31 mouse cellular contexts compared by ENCODE assay signal in genomic region chr4:139756931-139757330, GRCm38 (mm10).
A peak's percentile ranks its signal among the peaks of the same experiment; 100 is the strongest.
DNase-seq lines count a peak whose midpoint lies in the region; ATAC-seq and TF ChIP-seq lines count a peak whose summit lies in the region.
"Had no signal": no experiment of that assay in that cellular context is flagged by ENCODE, and none has a peak within 500 bp of the region (broad histone marks: within the 10 kb centered on the region; RNA-seq: fewer than 3 reads in every experiment).

No protein-coding gene starts in this region.

- no peak for DNase-seq in forebrain, embryonic 10.5 days (ENCODE audit: extremely low spot score, low spot score)
- DNase-seq in forebrain, embryonic 14.5 days (ENCODE audit: low spot score) = no peak
- no peak for DNase-seq in midbrain, embryonic 11.5 days (ENCODE audit: low spot score, missing footprints)
- no peak for DNase-seq in adrenal gland, adult 18-20 months (ENCODE audit: low spot score in 2 of 2)
- DNase-seq in left cerebral cortex, adult 2 months (ENCODE audit: extremely low spot score in 1 of 2, low spot score in 2 of 2) = no peak
- DNase-seq in spleen, postnatal 10 days (ENCODE audit: low spot score in 2 of 2) = no peak
- DNase-seq: adrenal gland, adult 2 months; adrenal gland, postnatal 36 days; cerebellum, adult 2 months; cerebellum, postnatal 14 days; gastrocnemius, postnatal 36 days; heart, adult 18-20 months; heart, postnatal 36 days; kidney, postnatal 14 days; liver, embryonic 13.5 days; lung, adult 18-20 months; lung, postnatal 4 days; right cerebral cortex, postnatal 25 days; thymus, adult 18-20 months; thymus, postnatal 36 days had no signal

- no peak for TF ChIP-seq CTCF in left cerebral cortex, adult 2 months (IDR thresholded peaks at IDR 0.05)

- no peak overlapping the region for H3K4me2 ChIP-seq in forebrain, embryonic 14.5 days (ENCODE audit: low read length)
- 0 out of 2 replicates have a peak overlapping the region, but pooled peaks have one; percentile 5 for H3K4me2 ChIP-seq in midbrain, embryonic 13.5 days (replicated peaks)
- H3K4me2 ChIP-seq in midbrain, embryonic 11.5 days = no peak overlapping the region
- H3K4me2 ChIP-seq in embryonic facial prominence, embryonic 12.5 days (replicated peaks) = no peak overlapping the region
- H3K4me2 ChIP-seq: forebrain, embryonic 13.5 days; heart, embryonic 11.5 days; hindbrain, embryonic 13.5 days; limb, embryonic 15.5 days; liver, embryonic 13.5 days; neural tube, embryonic 13.5 days had no signal

- H3K4me3 ChIP-seq in forebrain, embryonic 10.5 days = peak overlapping the region; percentile 8; the same call in 1 of the 2 replicates
- no peak overlapping the region for H3K4me3 ChIP-seq in forebrain, embryonic 14.5 days (ENCODE audit: low read depth, low read length)
- H3K4me3 ChIP-seq in midbrain, embryonic 13.5 days (replicated peaks) = no peak overlapping the region
- no peak overlapping the region for H3K4me3 ChIP-seq in midbrain, embryonic 11.5 days (ENCODE audit: low read depth, low read length)
- no peak overlapping the region for H3K4me3 ChIP-seq in embryonic facial prominence, embryonic 12.5 days
- H3K4me3 ChIP-seq in left cerebral cortex, adult 2 months = no peak overlapping the region
- H3K4me3 ChIP-seq: forebrain, embryonic 13.5 days; hindbrain, embryonic 13.5 days; limb, embryonic 15.5 days; liver, embryonic 13.5 days; neural tube, embryonic 13.5 days had no signal

- no peaks in the 10 kb centered on the region for H3K36me3 ChIP-seq in forebrain, embryonic 10.5 days (replicated peaks)
- H3K36me3 ChIP-seq in forebrain, embryonic 14.5 days (ENCODE audit: control insufficient read depth, insufficient read depth, low read length) = no peaks in the 10 kb centered on the region
- H3K36me3 ChIP-seq in midbrain, embryonic 13.5 days = no peaks in the 10 kb centered on the region
- H3K36me3 ChIP-seq in midbrain, embryonic 11.5 days (ENCODE audit: control insufficient read depth, insufficient read depth, low read length) = no peaks in the 10 kb centered on the region
- H3K36me3 ChIP-seq in embryonic facial prominence, embryonic 12.5 days = no peaks in the 10 kb centered on the region
- H3K36me3 ChIP-seq: hindbrain, embryonic 13.5 days; limb, embryonic 15.5 days; liver, embryonic 13.5 days; neural tube, embryonic 13.5 days had no signal

- 10% methylated on average over 13 of the region's 13 CpGs for WGBS in forebrain, embryonic 10.5 days
- WGBS in forebrain, embryonic 14.5 days = 9% methylated on average over 13 of the region's 13 CpGs
- 7% methylated on average over 13 of the region's 13 CpGs for WGBS in midbrain, embryonic 13.5 days
- 9% methylated on average over 12 of the region's 13 CpGs for WGBS in midbrain, embryonic 11.5 days
- WGBS in embryonic facial prominence, embryonic 12.5 days = 10% methylated on average over 12 of the region's 13 CpGs

- peak overlapping the region; percentile 62; the same call in 1 of the 2 replicates for H3K27ac ChIP-seq in forebrain, embryonic 10.5 days
- no peak overlapping the region for H3K27ac ChIP-seq in forebrain, embryonic 14.5 days (ENCODE audit: low read depth, low read length)
- H3K27ac ChIP-seq in midbrain, embryonic 13.5 days = no peak overlapping the region
- H3K27ac ChIP-seq in midbrain, embryonic 11.5 days (ENCODE audit: low read depth, low read length) = no peak overlapping the region
- H3K27ac ChIP-seq in embryonic facial prominence, embryonic 12.5 days = no peak overlapping the region
- H3K27ac ChIP-seq in left cerebral cortex, adult 2 months = no peak overlapping the region
- H3K27ac ChIP-seq: forebrain, embryonic 13.5 days; hindbrain, embryonic 13.5 days; limb, embryonic 15.5 days; liver, embryonic 13.5 days; neural tube, embryonic 13.5 days had no signal

- ATAC-seq in forebrain, embryonic 14.5 days = no peak
- no peak for ATAC-seq in midbrain, embryonic 13.5 days
- ATAC-seq in midbrain, embryonic 11.5 days (ENCODE audit: low FRiP score) = no peak
- ATAC-seq in embryonic facial prominence, embryonic 12.5 days (ENCODE audit: insufficient number of reproducible peaks, insufficient read depth, low FRiP score, low TSS enrichment) = no peak
- ATAC-seq: forebrain, embryonic 13.5 days; intestine, postnatal 0 days; lung, postnatal 0 days; Patski had no signal

- intact Hi-C loops in left cerebral cortex, adult 2 months (cut with DNase I) = no loop called here

- H3K9ac ChIP-seq in forebrain, embryonic 14.5 days (ENCODE audit: low read length) = no peak overlapping the region
- no peak overlapping the region for H3K9ac ChIP-seq in midbrain, embryonic 13.5 days (replicated peaks)
- H3K9ac ChIP-seq in midbrain, embryonic 11.5 days (ENCODE audit: low read length) = no peak overlapping the region
- 0 out of 2 replicates have a peak overlapping the region, but pooled peaks have one; percentile 24 for H3K9ac ChIP-seq in embryonic facial prominence, embryonic 12.5 days
- H3K9ac ChIP-seq: forebrain, embryonic 13.5 days; hindbrain, embryonic 13.5 days; limb, embryonic 15.5 days; liver, embryonic 13.5 days; neural tube, embryonic 13.5 days had no signal

- H3K27me3 ChIP-seq in forebrain, embryonic 10.5 days (ENCODE audit: poor library complexity, severe bottlenecking) = peaks cover 99% of the 10 kb centered on the region
- H3K27me3 ChIP-seq in forebrain, embryonic 14.5 days (replicated peaks; ENCODE audit: control insufficient read depth, insufficient read depth, low read length) = no peaks in the 10 kb centered on the region
- H3K27me3 ChIP-seq in midbrain, embryonic 13.5 days = peaks cover 9% of the 10 kb centered on the region; the same call in 1 of the 2 replicates
- H3K27me3 ChIP-seq in midbrain, embryonic 11.5 days (ENCODE audit: control insufficient read depth, insufficient read depth, low read length) = peaks cover 5% of the 10 kb centered on the region; the same call in 1 of the 2 replicates
- peaks cover 57% of the 10 kb centered on the region for H3K27me3 ChIP-seq in embryonic facial prominence, embryonic 12.5 days
- H3K27me3 ChIP-seq: Patski had no signal

- H3K4me1 ChIP-seq in forebrain, embryonic 10.5 days = peaks cover 82% of the 10 kb centered on the region
- H3K4me1 ChIP-seq in forebrain, embryonic 14.5 days (ENCODE audit: control insufficient read depth, insufficient read depth, low read length) = peaks cover 23% of the 10 kb centered on the region; the same call in 1 of the 2 replicates
- peaks cover 71% of the 10 kb centered on the region for H3K4me1 ChIP-seq in midbrain, embryonic 13.5 days (replicated peaks)
- H3K4me1 ChIP-seq in midbrain, embryonic 11.5 days (ENCODE audit: control insufficient read depth, insufficient read depth, low read length) = peaks cover 26% of the 10 kb centered on the region
- H3K4me1 ChIP-seq in embryonic facial prominence, embryonic 12.5 days = peaks cover 42% of the 10 kb centered on the region
- H3K4me1 ChIP-seq: liver, embryonic 13.5 days; megakaryocyte, embryonic 14.5 days had no signal

- H3K9me3 ChIP-seq in forebrain, embryonic 10.5 days = no peaks in the 10 kb centered on the region
- no peaks in the 10 kb centered on the region for H3K9me3 ChIP-seq in forebrain, embryonic 14.5 days (replicated peaks; ENCODE audit: control insufficient read depth, low read length)
- no peaks in the 10 kb centered on the region for H3K9me3 ChIP-seq in midbrain, embryonic 13.5 days
- no peaks in the 10 kb centered on the region for H3K9me3 ChIP-seq in midbrain, embryonic 11.5 days (ENCODE audit: control insufficient read depth, low read length)
- no peaks in the 10 kb centered on the region for H3K9me3 ChIP-seq in embryonic facial prominence, embryonic 12.5 days
- H3K9me3 ChIP-seq: forebrain, embryonic 13.5 days; hindbrain, embryonic 13.5 days; limb, embryonic 15.5 days; liver, embryonic 13.5 days; megakaryocyte, embryonic 14.5 days; neural tube, embryonic 13.5 days had no signal
